Mouse (Mus musculus) liver, postnatal 0 days (tissue): ENCODE results near the gene Taf4.

Experiments used
- CTCF ChIP-seq: sonication (generic); IDR thresholded peaks from 2 replicates; pipeline ENCODE4 v1.5.1; 2016; ENCODE audit warnings: antibody characterized with exemption, low read depth
- EP300 ChIP-seq: IDR thresholded peaks from 2 replicates; pipeline ENCODE4 v1.6.1; 2016; ENCODE audit warnings: antibody characterized with exemption, low read depth, mild to moderate bottlenecking

GRCm38 (mm10) chr2:179986437-179987022, 10.1 kb upstream of the Taf4 start:
- no peak for TF ChIP-seq EP300
- no peak for TF ChIP-seq CTCF
